Mouse (Mus musculus): ENCODE results near the gene Fcor.

The Fcor gene

DNA sequence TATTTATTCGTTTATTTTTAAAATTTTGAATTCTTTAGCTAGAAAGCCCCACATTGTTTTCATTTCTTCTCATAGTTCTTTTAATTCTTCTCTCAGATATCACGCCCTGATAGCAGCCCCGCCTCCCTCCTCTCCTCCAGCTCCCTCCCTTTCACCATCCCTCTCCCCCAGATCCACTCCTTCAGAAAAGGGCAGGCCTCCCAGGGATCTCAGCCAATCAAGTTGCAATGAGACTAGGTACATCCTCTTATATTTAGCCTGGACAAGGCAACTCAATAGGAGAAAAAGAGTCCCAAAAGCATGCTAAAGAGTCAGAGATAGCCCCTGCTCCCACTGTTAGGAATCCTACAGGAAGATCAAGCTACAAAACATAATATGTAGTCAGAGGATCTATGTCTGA is 2.5 kb upstream of the Fcor start:
- peak; percentile 50 for DNase-seq (ENCODE audit: low read depth)

DNA sequence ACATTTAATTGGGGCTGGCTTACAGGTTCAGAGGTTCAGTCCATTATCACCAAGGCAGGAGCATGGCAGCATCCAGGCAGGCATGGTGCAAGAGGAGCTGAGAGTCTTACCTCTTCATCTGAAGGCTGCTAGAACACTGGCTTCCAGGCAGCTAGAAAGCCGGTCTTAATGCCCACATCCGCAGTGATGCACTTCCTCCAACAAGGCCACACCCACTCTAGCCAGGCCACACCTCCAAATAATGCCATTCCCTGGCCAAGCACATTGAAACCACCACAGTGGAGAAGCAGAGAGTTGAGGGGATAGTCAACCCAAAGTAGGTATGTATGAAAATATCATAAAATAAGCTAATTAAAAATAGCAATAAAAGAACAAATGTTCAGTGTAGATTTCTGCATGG is 1.8 kb downstream of the Fcor start:
- DNase-seq (ENCODE audit: low read depth): no peak

DNA sequence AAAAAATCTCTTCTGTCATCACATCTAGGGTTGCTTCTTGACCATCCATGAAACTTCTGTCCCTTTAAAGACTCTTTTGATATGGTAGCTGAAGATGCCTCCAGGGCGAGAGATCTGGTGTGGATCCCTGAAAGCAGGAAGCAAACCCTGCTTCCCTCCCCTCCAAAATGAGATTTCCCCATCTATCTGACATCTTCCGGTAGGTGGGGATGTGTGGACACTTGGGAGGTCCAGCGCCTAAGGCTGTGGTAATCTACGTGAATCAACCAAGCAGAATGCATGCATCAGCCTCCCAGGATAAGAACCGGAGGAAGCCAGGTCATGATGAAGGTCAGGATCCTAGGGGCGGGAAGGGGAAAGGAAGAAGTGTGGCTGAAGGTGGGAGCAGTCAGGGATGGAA is 6.7 kb downstream of the Fcor start, which contains the start of gene Mcemp1:
TSS of gene Mcemp1 (plus strand) at position 248 of the 400 bp plus-strand sequence.
- DNase-seq (ENCODE audit: low read depth): peak; percentile 30

DNA sequence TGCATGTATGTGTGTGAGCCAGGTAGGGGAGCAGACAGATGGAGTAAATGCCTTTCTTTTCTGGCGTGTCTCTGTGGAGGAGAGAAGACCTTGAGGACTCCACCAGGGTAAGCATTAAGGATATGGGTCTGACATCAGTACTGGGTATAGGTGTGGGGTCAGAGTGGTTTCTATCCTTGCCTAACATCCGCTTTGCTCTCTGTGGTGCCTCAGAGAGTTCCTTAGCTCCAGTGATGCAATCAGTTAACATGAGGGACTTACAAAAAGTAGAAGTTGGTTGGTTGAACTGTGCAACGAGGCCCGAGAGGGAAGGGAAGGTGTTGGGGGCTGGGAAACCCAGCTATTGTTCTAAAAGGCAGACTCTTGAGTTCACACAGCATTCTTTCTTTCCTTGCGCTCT is 7.8 kb downstream of the Fcor start:
- DNase-seq (ENCODE audit: low read depth): no peak

- no peak for DNase-seq (ENCODE audit: low read depth)
Measured at GRCm38 (mm10) chr8:3660889-3661288, 11.3 kb downstream of the Fcor start.

DNA sequence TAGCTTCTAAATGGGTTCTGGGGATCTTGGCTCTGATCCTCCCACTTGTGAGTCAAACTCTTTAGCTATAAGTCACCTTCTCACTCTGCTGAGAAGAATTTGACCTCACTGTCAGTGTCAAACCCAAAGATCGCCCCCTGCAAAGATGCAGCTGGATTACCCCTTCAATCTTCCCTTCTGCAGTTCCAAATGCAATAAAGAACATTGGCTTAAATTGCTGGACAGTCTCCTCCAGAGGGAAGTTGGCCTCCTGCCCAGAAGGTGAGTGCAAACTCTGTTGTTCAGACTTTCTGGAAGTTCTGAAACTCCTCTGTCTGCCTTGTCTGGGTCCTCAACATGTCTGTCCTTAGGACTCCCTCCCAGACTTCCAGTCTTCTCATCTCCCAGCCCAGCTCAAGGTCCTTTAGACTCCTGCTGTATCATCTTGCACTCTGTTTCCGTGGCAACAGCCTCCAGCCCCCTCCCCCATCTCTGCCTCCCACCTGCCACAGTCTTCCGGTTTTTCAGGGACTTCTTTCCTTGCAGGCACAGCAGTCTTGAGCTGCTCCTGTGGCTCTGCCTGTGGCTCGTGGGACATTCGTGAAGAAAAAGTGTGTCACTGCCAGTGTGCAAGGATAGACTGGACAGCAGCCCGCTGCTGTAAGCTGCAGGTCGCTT is 15.3 kb downstream of the Fcor start:
- peak; percentile 87 for DNase-seq (ENCODE audit: low read depth)

DNA sequence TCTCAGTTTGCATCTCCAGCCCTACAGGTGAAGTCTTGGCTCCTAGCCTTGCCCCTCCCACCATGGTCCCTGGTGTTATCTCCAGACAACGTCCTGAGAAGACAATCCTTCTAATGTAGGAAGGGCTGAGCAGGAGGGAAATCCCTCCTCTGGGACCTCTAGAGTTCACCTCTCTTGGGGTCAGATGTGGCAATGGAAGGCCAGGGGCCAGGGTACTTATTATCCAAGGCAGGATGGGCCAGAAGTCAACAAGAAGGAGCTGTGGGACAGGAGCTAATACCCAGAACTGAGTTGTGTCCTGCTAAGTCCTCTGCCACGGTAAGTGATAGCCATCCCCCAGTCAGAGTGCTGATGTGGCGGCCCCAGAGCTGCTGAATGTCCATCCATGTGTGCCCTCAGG is 16.6 kb downstream of the Fcor start, which contains the start of gene Retn:
TSS of gene Retn (plus strand) at position 245 of the 400 bp plus-strand sequence.
- DNase-seq (ENCODE audit: low read depth): no peak

DNA sequence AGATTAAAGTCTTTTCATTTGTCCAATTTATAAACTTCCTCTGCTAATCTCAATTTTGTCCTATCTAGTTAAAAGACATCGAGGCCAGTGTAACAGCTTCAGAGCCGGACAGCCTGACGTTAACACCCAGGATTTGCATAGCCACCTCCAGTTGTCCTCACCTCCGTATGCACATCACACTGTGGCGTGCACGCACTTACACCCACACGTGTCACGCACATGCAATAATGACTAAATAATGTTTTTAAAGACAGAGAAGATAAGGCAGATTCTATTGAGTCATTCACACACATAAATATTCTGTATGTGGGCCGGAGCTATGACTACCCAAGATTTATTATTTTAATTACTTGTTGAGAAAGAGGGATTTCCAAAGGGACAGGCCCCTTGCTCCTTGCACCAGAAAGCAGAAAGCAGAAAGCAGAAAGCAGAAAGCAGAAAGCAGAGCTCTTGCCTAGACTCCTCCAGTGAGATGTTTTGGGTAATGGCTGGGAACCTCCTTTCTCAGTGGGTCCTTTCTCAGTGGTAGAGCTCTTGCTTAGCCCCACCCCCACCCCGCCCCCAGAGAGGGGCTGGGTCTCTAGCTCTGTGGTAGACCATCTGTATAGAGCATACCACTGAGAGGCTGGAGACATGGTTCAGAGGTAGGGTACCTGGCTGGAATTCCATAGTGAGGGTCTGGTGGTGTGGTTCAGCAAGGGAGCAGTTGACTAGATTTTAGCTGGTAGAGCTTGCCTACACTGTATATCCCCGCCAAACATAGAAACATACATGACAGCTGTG is 17.2 kb downstream of the Fcor start:
- peak; percentile 72 for DNase-seq (ENCODE audit: low read depth)

DNA sequence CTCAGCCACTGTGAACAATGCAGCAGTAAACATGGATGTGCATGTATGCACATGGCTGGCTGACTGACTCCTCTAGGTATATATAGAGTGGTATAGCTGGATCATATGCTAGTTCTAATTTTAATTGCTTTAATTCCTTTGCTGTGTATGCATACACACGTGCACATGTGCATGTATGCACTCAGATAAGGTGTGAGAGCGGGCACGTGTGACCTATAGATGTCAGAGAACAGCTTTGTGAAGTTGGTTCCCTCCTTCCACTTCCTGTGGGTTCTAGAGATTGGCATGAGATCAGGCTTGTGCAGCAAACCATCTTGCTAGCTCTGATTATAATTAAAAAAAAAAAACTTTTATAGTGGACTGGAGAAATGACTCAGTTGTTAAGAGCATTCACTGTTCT is 19.3 kb downstream of the Fcor start:
- no peak for DNase-seq (ENCODE audit: low read depth)

GRCm38 (mm10) chr8:3648990-3649389 is 23.2 kb downstream of the Fcor start:
- no peak for DNase-seq (ENCODE audit: low read depth)

DNA sequence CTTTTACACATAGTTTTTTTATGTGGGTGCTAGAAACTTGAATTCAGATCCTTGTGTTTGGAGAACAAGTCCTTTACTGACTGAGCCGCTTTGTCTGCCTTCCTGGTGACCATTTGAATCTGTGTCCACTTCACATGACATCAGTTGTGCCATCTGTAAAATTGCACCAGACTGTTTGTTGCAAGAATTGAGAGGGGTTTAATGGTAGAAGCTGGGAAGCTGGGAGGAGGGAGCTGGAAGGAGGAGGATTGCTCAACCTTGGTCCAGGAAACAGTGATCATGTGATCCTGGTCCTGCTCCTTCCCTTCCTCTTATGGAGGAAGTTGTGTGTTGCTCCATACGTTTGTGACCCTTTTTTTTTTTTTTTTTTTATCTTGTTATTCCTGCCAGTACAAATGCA is 23.9 kb downstream of the Fcor start:
- DNase-seq (ENCODE audit: low read depth): no peak

DNA sequence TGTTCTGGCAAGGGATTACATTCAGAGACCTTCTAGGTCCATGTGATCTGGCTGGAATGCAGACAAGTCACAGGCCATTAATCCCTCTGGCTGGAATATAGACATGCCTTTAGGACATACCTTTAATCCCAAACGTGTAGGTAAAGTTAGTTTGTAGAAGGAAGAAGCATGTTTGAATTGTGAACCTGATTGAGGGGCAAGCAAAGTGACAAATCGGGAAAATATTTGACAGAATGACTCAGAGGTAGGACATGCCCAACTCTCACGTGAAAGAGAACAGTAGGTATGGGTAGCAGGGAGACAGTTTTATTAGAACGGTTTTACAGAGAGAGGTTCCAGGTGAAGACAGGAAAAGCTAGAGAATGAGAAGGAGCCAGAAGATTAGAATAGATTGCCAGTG is 24.6 kb downstream of the Fcor start:
- DNase-seq (ENCODE audit: low read depth): peak; percentile 43

- DNase-seq (ENCODE audit: low read depth): peak; percentile 66
Measured at GRCm38 (mm10) chr8:3646824-3647531, 25.2 kb downstream of the Fcor start.

DNA sequence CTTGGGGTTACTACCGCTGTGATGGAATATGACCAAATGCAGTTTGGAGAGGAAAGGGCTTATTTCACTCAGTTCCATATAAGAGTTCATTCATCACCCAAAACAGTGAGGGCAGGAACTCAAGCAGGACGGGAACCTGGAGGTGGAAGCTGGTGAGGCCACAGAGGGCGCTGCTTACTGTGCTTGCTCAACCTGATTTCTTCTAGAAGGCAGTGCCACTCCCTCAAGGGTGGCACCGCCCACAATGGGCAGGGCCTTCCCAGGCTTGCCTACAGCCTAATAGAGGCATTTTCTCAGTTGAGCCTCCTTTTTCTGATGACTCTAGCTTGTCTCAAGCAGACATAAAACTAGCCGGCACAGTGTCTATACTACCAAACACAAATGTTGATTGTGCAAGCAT is 26.4 kb downstream of the Fcor start:
- peak; percentile 58 for DNase-seq (ENCODE audit: low read depth)

GRCm38 (mm10) chr8:3631478-3631875 is 40.7 kb downstream of the Fcor start:
- DNase-seq (ENCODE audit: low read depth): no peak

DNA sequence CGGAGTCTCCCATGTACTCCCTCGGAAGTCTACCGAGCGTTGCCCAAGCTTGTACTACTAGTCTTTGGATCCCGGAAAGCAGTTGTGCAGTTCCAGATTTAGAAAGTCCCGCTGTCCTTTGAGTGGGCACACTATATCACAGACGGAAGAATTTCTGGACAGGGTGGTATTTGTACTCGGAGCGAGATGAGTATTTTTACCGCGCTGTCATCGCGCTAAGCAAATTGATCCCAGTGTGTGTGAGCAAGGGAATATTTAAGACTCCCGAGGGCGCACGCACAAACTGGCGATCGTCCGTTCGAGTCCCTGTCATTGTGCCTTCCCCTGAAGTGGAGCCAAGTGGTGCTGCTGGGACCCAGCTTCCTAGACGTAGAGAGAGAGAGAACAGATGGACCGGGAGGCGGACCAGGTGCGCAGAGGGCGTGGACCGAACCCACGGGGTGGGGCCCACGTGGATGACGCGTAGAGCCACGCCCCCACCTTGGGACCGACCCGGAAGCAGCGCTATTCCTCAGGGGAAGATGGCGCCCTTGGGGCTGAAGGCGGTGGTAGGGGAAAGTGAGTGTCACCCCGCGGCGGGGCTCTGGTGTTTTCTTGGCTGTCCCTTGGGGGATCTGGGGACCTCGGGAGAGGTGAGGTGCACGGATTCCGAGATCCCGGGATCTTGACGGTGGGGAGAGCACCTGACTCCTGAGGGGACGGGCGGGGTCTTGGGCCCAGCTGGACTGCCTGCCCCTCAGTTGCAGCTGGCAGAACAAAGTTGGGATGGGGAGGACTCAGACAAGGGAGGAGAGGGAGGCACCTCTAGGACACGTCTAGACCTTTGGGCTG is 41.3 kb downstream of the Fcor start, which contains the start of gene Stxbp2:
TSS of gene Stxbp2 (plus strand) at position 309 of the 831 bp plus-strand sequence.
- no peak for DNase-seq (ENCODE audit: low read depth)

- DNase-seq (ENCODE audit: low read depth): peak; percentile 57
Measured at GRCm38 (mm10) chr8:3628014-3628413, 44.1 kb downstream of the Fcor start.

- no peak for DNase-seq (ENCODE audit: low read depth)
Measured at GRCm38 (mm10) chr8:3626971-3627370, 45.2 kb downstream of the Fcor start.

DNA sequence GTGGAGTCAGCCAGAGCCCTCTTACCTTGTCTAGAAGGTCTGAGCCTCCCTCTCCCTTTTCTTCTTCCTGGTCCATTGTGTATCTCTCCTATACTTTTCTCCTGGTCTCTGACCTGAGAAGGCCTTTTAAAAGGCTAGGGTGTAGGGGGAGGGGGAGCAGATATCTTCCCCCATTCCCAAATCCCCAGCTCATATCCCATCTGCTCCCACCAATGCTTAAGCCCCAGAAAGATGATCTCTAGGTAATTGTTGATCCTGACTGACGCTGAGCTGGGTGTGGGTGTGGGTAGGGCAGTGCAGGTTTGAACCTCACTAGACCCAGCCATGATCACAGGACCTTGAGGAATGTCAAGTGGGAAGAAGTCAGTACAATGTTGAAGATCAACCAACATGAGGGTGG is 46.7 kb downstream of the Fcor start, which contains the start of gene Pcp2:
TSS of gene Pcp2 (minus strand) at position 101 of the 400 bp plus-strand sequence.
- no peak for DNase-seq (ENCODE audit: low read depth)

DNA sequence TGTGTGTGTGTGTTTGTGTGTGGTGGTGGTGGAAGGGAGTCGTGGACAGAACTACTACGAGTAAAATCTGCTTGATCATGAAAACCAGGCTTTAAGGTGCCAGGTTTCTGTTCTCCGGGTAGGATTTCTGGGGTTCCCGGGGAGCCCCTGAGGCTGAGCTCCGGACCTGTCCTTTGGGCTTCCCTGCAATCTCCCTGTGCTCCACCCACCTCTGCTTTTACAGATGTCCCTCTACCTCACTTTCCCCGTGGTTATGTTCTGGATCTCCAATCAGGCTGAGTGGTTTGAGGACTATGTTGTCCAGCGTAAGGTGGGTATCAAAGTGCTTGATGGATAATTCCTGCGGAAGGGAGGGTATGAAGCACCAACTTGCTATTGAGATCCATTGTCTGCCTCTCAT is 50.0 kb downstream of the Fcor start:
- DNase-seq (ENCODE audit: low read depth): no peak

- DNase-seq (ENCODE audit: low read depth): peak; percentile 100
Measured at GRCm38 (mm10) chr8:3621199-3621970, 50.8 kb downstream of the Fcor start, which contains the start of the genes Xab2 and Pet100. TSS of gene Xab2 (minus strand) at chr8:3621316. TSS of gene Pet100 (plus strand) at chr8:3621548.

Measured in NIH3T3 (cell line).